Mouse (Mus musculus) midbrain, postnatal 0 days (tissue): ENCODE measurements around the gene Cog3. TPM values are rescaled to one million over a fixed set of nuclear protein-coding genes. Genes with fewer than 3 reads are reported as not detected.

Source experiments
- ATAC-seq: fragments of 200-750 bp; cut with Nextera tagmentation; 2 replicates; pipeline ENCODE4 v1.8.0; 2017; ENCODE audit warnings: moderate number of reproducible peaks, mild to moderate bottlenecking, moderate TSS enrichment, moderate library complexity; ENCODE audit not compliant: low FRiP score
- DNase-seq: peaks from one replicate; pipeline ENCODE4 v3.0.0-alpha.2; 2015; ENCODE audit warnings: low spot score
- H3K27ac ChIP-seq: fragments of 300-500 bp; sonication (generic); 2 replicates; pipeline ENCODE4 v1.5.1; 2014; ENCODE audit warnings: low read depth, mild to moderate bottlenecking, low read length, mixed read lengths
- H3K27me3 ChIP-seq: fragments of 300-500 bp; sonication (generic); 2 replicates; pipeline ENCODE4 v1.6.1; 2014; ENCODE audit warnings: low read length, control low read depth, mixed read lengths; ENCODE audit not compliant: insufficient read depth
- H3K36me3 ChIP-seq: fragments of 300-500 bp; sonication (generic); 2 replicates; pipeline ENCODE4 v1.6.1; 2014; ENCODE audit warnings: low read length, control low read depth, mixed read lengths; ENCODE audit not compliant: insufficient read depth
- H3K4me1 ChIP-seq: fragments of 300-500 bp; sonication (generic); 2 replicates; pipeline ENCODE4 v1.6.1; 2014; ENCODE audit warnings: mild to moderate bottlenecking, control low read depth, antibody characterized with exemption, low read length, mixed read lengths; ENCODE audit not compliant: insufficient read depth
- H3K4me2 ChIP-seq: fragments of 300-500 bp; sonication (generic); 2 replicates; pipeline ENCODE4 v1.6.1; 2014; ENCODE audit warnings: low read depth, mild to moderate bottlenecking, low read length, mixed read lengths; ENCODE audit not compliant: poor library complexity, severe bottlenecking
- H3K4me3 ChIP-seq: fragments of 300-500 bp; sonication (generic); 2 replicates; pipeline ENCODE4 v1.5.1; 2014; ENCODE audit warnings: low read depth, mild to moderate bottlenecking, low read length, moderate library complexity
- H3K9ac ChIP-seq: fragments of 300-500 bp; sonication (generic); replicated peaks from 2 replicates; pipeline ENCODE4 v1.6.1; 2014; ENCODE audit warnings: mild to moderate bottlenecking, low read length, moderate library complexity, mixed read lengths; ENCODE audit not compliant: poor library complexity, severe bottlenecking
- H3K9me3 ChIP-seq: fragments of 300-500 bp; sonication (generic); 2 replicates; pipeline ENCODE4 v1.6.1; 2016; ENCODE audit warnings: low read length, control low read depth
- CTCF ChIP-seq: IDR thresholded peaks from 2 replicates; pipeline ENCODE4 v1.5.1; 2016; ENCODE audit warnings: antibody characterized with exemption, mild to moderate bottlenecking
- WGBS: fragments of 180-500 bp; shearing (Covaris S2); extraction: QIAGEN DNeasy Blood & Tissue Kit; methylation state at CpG from one replicate; pipeline ENCODE4 v1.1.7; 2014; 5-methylcytosine and 5-hydroxymethylcytosine counted together
- polyA plus RNA-seq: library from polyadenylated mRNA; unstranded; fragments of >200 nt; fragmentation: Nextera tagmentation; extraction: Ambion mirVana; gene quantifications from 2 replicates; pipeline ENCODE4 v1.2.1, GENCODE M21; 2015
- total RNA-seq: library from RNA; depleted of rRNA; stranded (reverse); fragments of >200 nt; gene quantifications from 2 replicates; pipeline ENCODE4 v1.2.3, GENCODE M21; 2014; rRNA removed

The Cog3 gene
- total RNA-seq (19.3 and 26.3 TPM in 2 replicates), polyA plus RNA-seq (12.6 and 12.9 TPM in 2 replicates)

GRCm38 (mm10) chr14:75753991-75754817 is at the start of gene Cog3:
Cog3 (minus strand) TSS chr14:75754517.
- peak within 1 kb of the TSS; percentile 85 for H3K4me2 ChIP-seq
- peak within 1 kb of the TSS; percentile 96 for H3K4me3 ChIP-seq
- DNase-seq (peak; percentile 97), ATAC-seq (peak; percentile 98)
- peak within 1 kb of the TSS; percentile 74 for H3K27ac ChIP-seq
- H3K27me3 ChIP-seq = no peaks in the 10 kb centered on the region
- H3K9ac ChIP-seq = peak within 1 kb of the TSS; percentile 91
- 0 out of 2 replicates have a peak, but pooled peaks cover 3% of the 10 kb centered on the region for H3K36me3 ChIP-seq
- under 1% methylated on average over 60 of the region's 78 CpGs for WGBS
- TF ChIP-seq CTCF = peak; percentile 40
- peaks cover 21% of the 10 kb centered on the region for H3K4me1 ChIP-seq
- no peaks in the 10 kb centered on the region for H3K9me3 ChIP-seq

- Histone ChIP-seq H3K9ac (no peak overlapping the region), H3K4me1 (no peaks in the 10 kb centered on the region), H3K36me3 (no peaks in the 10 kb centered on the region), H3K4me3 (no peak overlapping the region), H3K4me2 (no peak overlapping the region), H3K27me3 (no peaks in the 10 kb centered on the region), H3K9me3 (no peaks in the 10 kb centered on the region), H3K27ac (no peak overlapping the region)
- no peak for TF ChIP-seq CTCF
- no peak for ATAC-seq
- no peak for DNase-seq
- WGBS = 53% methylated on average over 5 of the region's 5 CpGs
Measured at GRCm38 (mm10) chr14:75797769-75798386, 43.6 kb upstream of the Cog3 start.

DNA sequence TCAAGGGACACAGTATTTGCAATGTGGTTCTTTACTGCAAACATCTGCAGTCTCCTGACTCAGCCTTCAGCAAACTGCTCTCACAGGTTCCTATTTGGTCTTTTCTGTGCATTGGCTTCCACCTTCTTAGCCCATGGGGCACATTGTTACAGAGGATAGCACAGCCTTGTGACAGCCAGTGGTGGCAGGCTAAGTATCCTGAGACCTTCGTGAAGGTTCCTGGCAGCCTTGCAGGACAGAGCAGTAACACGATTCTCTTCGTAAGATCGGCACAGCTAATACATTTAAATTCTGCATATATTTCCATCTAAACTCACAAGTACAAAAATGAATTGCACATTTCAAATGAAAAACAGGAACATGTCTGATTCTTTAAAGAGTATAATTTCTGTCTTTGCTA is 41.6 kb upstream of the Cog3 start:
- no peaks in the 10 kb centered on the region for H3K9me3 ChIP-seq
- H3K4me1 ChIP-seq = no peaks in the 10 kb centered on the region
- ATAC-seq (no peak), DNase-seq (no peak)
- H3K27me3 ChIP-seq = no peaks in the 10 kb centered on the region
- no peak for TF ChIP-seq CTCF
- H3K27ac ChIP-seq = no peak overlapping the region
- H3K36me3 ChIP-seq = no peaks in the 10 kb centered on the region
- no peak overlapping the region for H3K9ac ChIP-seq
- no peak overlapping the region for H3K4me2 ChIP-seq
- no peak overlapping the region for H3K4me3 ChIP-seq
- 88% methylated on average over 4 of the region's 4 CpGs for WGBS

DNA sequence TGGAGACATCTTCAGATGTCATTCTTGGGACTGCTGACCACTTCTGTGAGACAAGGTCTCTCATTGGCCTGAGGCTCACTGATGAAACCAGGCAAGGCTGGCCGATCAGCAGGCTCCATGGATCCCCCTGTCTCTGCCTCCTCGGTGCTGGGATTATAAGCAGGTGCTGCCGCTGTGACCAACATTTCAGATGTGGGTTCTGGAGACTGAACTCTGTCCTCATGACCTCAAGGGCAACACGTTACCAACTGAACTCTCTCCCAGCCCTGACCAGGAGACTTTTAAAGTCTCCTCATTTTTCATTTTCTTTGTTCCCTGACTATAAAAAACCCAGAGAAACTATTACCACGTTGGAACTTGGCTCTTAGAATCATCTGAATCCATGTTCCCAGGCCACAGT is 40.4 kb upstream of the Cog3 start:
- H3K4me1 ChIP-seq = no peaks in the 10 kb centered on the region
- WGBS = 81% methylated on average over 5 of the region's 5 CpGs

DNA sequence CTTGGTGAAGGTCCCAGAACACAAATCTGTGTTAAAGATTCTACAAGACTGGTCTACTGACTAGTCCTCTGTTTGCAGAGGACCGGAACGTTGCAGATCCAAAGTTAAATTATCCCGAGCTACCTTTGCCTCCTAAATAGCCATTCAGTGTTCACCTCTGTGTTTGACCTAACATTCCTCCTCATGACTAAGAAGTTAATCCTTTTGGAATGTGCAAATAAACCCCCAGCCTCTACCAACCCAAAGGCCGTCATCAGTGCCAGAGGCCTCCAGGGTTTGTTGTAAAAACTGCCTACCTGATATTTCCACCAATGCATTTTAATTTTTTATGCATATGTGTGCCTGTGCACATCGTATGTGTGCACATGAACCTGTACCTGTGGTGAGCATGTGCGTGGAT is 40.0 kb upstream of the Cog3 start:
- no peak for DNase-seq
- 70% methylated on average over 6 of the region's 6 CpGs for WGBS
- TF ChIP-seq CTCF = no peak
- Histone ChIP-seq H3K9ac (no peak overlapping the region), H3K27ac (no peak overlapping the region), H3K4me1 (no peaks in the 10 kb centered on the region), H3K36me3 (no peaks in the 10 kb centered on the region), H3K4me3 (no peak overlapping the region), H3K9me3 (no peaks in the 10 kb centered on the region), H3K4me2 (no peak overlapping the region), H3K27me3 (no peaks in the 10 kb centered on the region)
- ATAC-seq = no peak

More for the DNA sequence above, 40.4 kb upstream of the Cog3 start:
- no peaks in the 10 kb centered on the region for H3K27me3 ChIP-seq
- H3K9ac ChIP-seq = no peak overlapping the region
- no peak for TF ChIP-seq CTCF
- H3K27ac ChIP-seq = no peak overlapping the region
- H3K4me3 ChIP-seq = no peak overlapping the region
- DNase-seq (no peak), ATAC-seq (no peak)
- no peaks in the 10 kb centered on the region for H3K9me3 ChIP-seq
- no peaks in the 10 kb centered on the region for H3K36me3 ChIP-seq
- H3K4me2 ChIP-seq = no peak overlapping the region

- Histone ChIP-seq H3K4me1 (no peaks in the 10 kb centered on the region), H3K9me3 (no peaks in the 10 kb centered on the region), H3K9ac (no peak overlapping the region), H3K27ac (no peak overlapping the region), H3K27me3 (no peaks in the 10 kb centered on the region), H3K4me3 (no peak overlapping the region), H3K36me3 (no peaks in the 10 kb centered on the region), H3K4me2 (no peak overlapping the region)
- 87% methylated on average over 4 of the region's 4 CpGs for WGBS
- no peak for DNase-seq
- ATAC-seq = no peak
- no peak for TF ChIP-seq CTCF
Measured at GRCm38 (mm10) chr14:75793110-75793509, 38.8 kb upstream of the Cog3 start.
